9 mouse cellular contexts compared by ENCODE assay signal in the genomic region with DNA sequence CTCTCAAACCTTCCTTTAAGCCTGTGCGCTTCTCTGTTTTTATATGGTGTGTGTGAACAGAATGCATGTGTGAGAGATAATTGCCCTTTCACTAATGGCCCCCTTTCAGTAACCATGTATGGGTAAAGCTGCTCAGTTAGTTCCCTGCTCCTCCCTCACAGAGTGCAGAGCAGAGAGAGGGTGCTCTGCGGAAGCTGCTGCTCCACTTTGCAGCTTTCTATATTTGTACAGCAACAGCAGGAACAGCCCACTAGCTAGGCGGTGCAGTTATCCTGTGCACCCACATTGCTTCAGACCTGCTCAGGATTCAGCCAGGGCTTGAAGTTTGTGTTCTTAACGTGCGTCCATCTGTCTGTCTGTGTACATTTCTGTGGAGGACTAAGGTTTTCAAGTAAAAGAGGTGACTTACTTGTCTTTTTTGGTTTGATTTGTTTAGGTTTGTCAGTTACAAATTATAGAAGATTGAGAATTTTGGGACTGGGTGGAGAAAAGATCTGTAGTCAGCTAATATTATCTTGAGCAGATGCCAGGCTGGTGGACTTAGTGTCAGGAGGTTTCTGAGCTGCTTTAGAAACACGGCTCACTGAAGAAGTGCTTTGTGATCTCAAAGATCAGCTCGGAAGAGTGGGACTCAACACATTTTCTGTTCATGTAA. TPM values are rescaled to one million over a fixed set of nuclear protein-coding genes. Genes with fewer than 3 reads are reported as not detected.
DNase-seq lines count a peak whose midpoint lies in the region; ATAC-seq lines count a peak whose summit lies in the region.
"Had no signal": no experiment of that assay in that cellular context is flagged by ENCODE, and none has a peak within 500 bp of the region (broad histone marks: within the 10 kb centered on the region; RNA-seq: fewer than 3 reads in every experiment).

No protein-coding gene starts in this region.

- H3K4me2 ChIP-seq in hindbrain, embryonic 13.5 days = no peak overlapping the region
- peak overlapping the region; percentile 22; the same call in 1 of the 2 replicates for H3K4me2 ChIP-seq in intestine, embryonic 14.5 days (ENCODE audit: low read length)
- no peak overlapping the region for H3K4me2 ChIP-seq in liver, embryonic 15.5 days

- H3K27me3 ChIP-seq in hindbrain, embryonic 13.5 days = no peaks in the 10 kb centered on the region
- no peaks in the 10 kb centered on the region for H3K27me3 ChIP-seq in hindbrain, embryonic 10.5 days (ENCODE audit: insufficient read depth, poor library complexity, severe bottlenecking)
- H3K27me3 ChIP-seq in intestine, embryonic 14.5 days (replicated peaks; ENCODE audit: control insufficient read depth, insufficient read depth, low read length) = no peaks in the 10 kb centered on the region
- no peaks in the 10 kb centered on the region for H3K27me3 ChIP-seq in liver, embryonic 15.5 days

- H3K27ac ChIP-seq in hindbrain, embryonic 13.5 days = peak overlapping the region; percentile 52; the same call in 1 of the 2 replicates
- H3K27ac ChIP-seq in hindbrain, embryonic 10.5 days = no peak overlapping the region
- peak overlapping the region; percentile 11; the same call in 1 of the 2 replicates for H3K27ac ChIP-seq in brown adipose tissue, adult 24 weeks (replicated peaks; ENCODE audit: low read depth, low read length)
- H3K27ac ChIP-seq in intestine, embryonic 14.5 days (ENCODE audit: low read depth) = peak overlapping the region; percentile 17; the same call in 1 of the 2 replicates
- no peak overlapping the region for H3K27ac ChIP-seq in liver, embryonic 15.5 days (replicated peaks)
- H3K27ac ChIP-seq: kidney, postnatal 0 days had no signal

- no peak for DNase-seq in hindbrain, embryonic 10.5 days (ENCODE audit: low spot score)
- no peak for DNase-seq in intestine, embryonic 14.5 days (ENCODE audit: low spot score)
- DNase-seq in right cerebral cortex, postnatal 4 days = peak; percentile 29
- DNase-seq in natural killer cell, adult 2 months (ENCODE audit: low spot score in 2 of 2) = no peak

- H3K4me1 ChIP-seq in hindbrain, embryonic 13.5 days (replicated peaks) = peaks cover 15% of the 10 kb centered on the region
- H3K4me1 ChIP-seq in hindbrain, embryonic 10.5 days (replicated peaks) = no peaks in the 10 kb centered on the region
- peaks cover 6% of the 10 kb centered on the region for H3K4me1 ChIP-seq in brown adipose tissue, adult 24 weeks (ENCODE audit: control insufficient read depth, insufficient read depth, insufficient read length, low read length)
- peaks cover 10% of the 10 kb centered on the region for H3K4me1 ChIP-seq in intestine, embryonic 14.5 days (replicated peaks; ENCODE audit: control insufficient read depth, insufficient read depth, low read length)
- H3K4me1 ChIP-seq in liver, embryonic 15.5 days (replicated peaks) = peaks cover 26% of the 10 kb centered on the region

- no peak for ATAC-seq in hindbrain, embryonic 13.5 days (ENCODE audit: low FRiP score)
- ATAC-seq in frontal cortex, adult (ENCODE audit: low TSS enrichment) = peak; percentile 85
- ATAC-seq in intestine, embryonic 14.5 days (replicated peaks; ENCODE audit: low FRiP score, low TSS enrichment, low read depth) = no peak
- ATAC-seq in liver, embryonic 15.5 days (ENCODE audit: insufficient read depth) = peak; percentile 61

- no peak overlapping the region for H3K4me3 ChIP-seq in hindbrain, embryonic 13.5 days
- no peak overlapping the region for H3K4me3 ChIP-seq in hindbrain, embryonic 10.5 days
- no peak overlapping the region for H3K4me3 ChIP-seq in brown adipose tissue, adult 24 weeks (ENCODE audit: insufficient read depth, low read depth, low read length)
- 0 out of 2 replicates have a peak overlapping the region, but pooled peaks have one; percentile 16 for H3K4me3 ChIP-seq in intestine, embryonic 14.5 days (ENCODE audit: low read depth, low read length)
- H3K4me3 ChIP-seq in liver, embryonic 15.5 days (replicated peaks) = no peak overlapping the region

- peak overlapping the region; percentile 3; the same call in 1 of the 2 replicates for H3K9ac ChIP-seq in hindbrain, embryonic 13.5 days
- no peak overlapping the region for H3K9ac ChIP-seq in intestine, embryonic 14.5 days (ENCODE audit: low read length)
- no peak overlapping the region for H3K9ac ChIP-seq in liver, embryonic 15.5 days

- H3K9me3 ChIP-seq in hindbrain, embryonic 13.5 days = no peaks in the 10 kb centered on the region
- no peaks in the 10 kb centered on the region for H3K9me3 ChIP-seq in hindbrain, embryonic 10.5 days
- H3K9me3 ChIP-seq in intestine, embryonic 14.5 days (ENCODE audit: control insufficient read depth, low read length) = no peaks in the 10 kb centered on the region
- H3K9me3 ChIP-seq in liver, embryonic 15.5 days (replicated peaks) = no peaks in the 10 kb centered on the region

- H3K36me3 ChIP-seq in hindbrain, embryonic 13.5 days = no peaks in the 10 kb centered on the region
- peaks cover 7% of the 10 kb centered on the region; the same call in 1 of the 2 replicates for H3K36me3 ChIP-seq in hindbrain, embryonic 10.5 days
- no peaks in the 10 kb centered on the region for H3K36me3 ChIP-seq in intestine, embryonic 14.5 days (ENCODE audit: control insufficient read depth, insufficient read depth, low read length)
- peaks cover 8% of the 10 kb centered on the region; the same call in 1 of the 2 replicates for H3K36me3 ChIP-seq in liver, embryonic 15.5 days (replicated peaks)

- 82% methylated on average over 7 of the region's 7 CpGs for WGBS in hindbrain, embryonic 13.5 days
- 88% methylated on average over 7 of the region's 7 CpGs for WGBS in hindbrain, embryonic 10.5 days
- WGBS in intestine, embryonic 14.5 days = 54% methylated on average over 7 of the region's 7 CpGs
- WGBS in liver, embryonic 15.5 days (ENCODE audit: insufficient replicate concordance) = 39% methylated on average over 7 of the region's 7 CpGs

RNA-seq across cellular contexts. Expression of gene Celf1, which starts 24.8 kb away (rescaled TPM):
- 108 and 121 TPM in 2 replicates for polyA plus RNA-seq in hindbrain, embryonic 13.5 days (2015; fragmentation: Nextera tagmentation; extraction: Ambion mirVana)
- 129 and 141 TPM in 2 replicates for polyA plus RNA-seq in hindbrain, embryonic 10.5 days (2016; fragmentation: Nextera tagmentation; extraction: Ambion mirVana)
- polyA plus RNA-seq in brown adipose tissue, adult 24 weeks (2012; ENCODE audit: insufficient read depth, insufficient read length, missing spikeins) = 42.6 and 48.6 TPM in 2 replicates
- 70.6 and 73.7 TPM in 2 replicates for polyA plus RNA-seq in intestine, embryonic 14.5 days (2014; fragmentation: Nextera tagmentation; extraction: Ambion mirVana)
- 50.0 and 53.8 TPM in 2 replicates for polyA plus RNA-seq in liver, embryonic 15.5 days (2015; fragmentation: Nextera tagmentation; extraction: Ambion mirVana)

Comparison
In these comparisons a context has a peak if more than half of its experiments do, and no peak if none do; other contexts are left out.
1. H3K27ac ChIP-seq: peak in hindbrain, embryonic 13.5 days (single experiment), brown adipose tissue, adult 24 weeks (single experiment) and intestine, embryonic 14.5 days (single experiment); none in hindbrain, embryonic 10.5 days (single experiment) and liver, embryonic 15.5 days (single experiment).
2. ATAC-seq: peak in frontal cortex, adult (single experiment) and liver, embryonic 15.5 days (single experiment); none in hindbrain, embryonic 13.5 days (single experiment) and intestine, embryonic 14.5 days (single experiment).